Mouse (Mus musculus) granulocyte monocyte progenitor cell, adult 5-6 weeks (primary cell): ENCODE measurements around the gene Shb. TPM values are rescaled to one million over a fixed set of nuclear protein-coding genes. Genes with fewer than 3 reads are reported as not detected.

ENCODE experiments used
- ATAC-seq: replicated peaks from 2 replicates; pipeline ENCODE4 v1.8.0; 2016; ENCODE audit warnings: mild to moderate bottlenecking, moderate TSS enrichment, inconsistent platforms; ENCODE audit not compliant: poor library complexity, severe bottlenecking
- total RNA-seq, 2 experiments: library from RNA; stranded (forward) in 1 of 2; stranded (reverse) in 1 of 2; fragments of 200-712, 200-1000 nt in 1 of 2; fragments of >200 nt in 1 of 2; fragmentation: Nextera tagmentation in 1 of 2; gene quantifications; 2 replicates each; pipeline ENCODE4 v1.2.3; 2014 to 2017

Shb gene
- 0.49 and 1.1 TPM in 2 replicates for total RNA-seq (2014; fragmentation: Nextera tagmentation)
- 0.72 and 2.2 TPM in 2 replicates for total RNA-seq (2017)

DNA sequence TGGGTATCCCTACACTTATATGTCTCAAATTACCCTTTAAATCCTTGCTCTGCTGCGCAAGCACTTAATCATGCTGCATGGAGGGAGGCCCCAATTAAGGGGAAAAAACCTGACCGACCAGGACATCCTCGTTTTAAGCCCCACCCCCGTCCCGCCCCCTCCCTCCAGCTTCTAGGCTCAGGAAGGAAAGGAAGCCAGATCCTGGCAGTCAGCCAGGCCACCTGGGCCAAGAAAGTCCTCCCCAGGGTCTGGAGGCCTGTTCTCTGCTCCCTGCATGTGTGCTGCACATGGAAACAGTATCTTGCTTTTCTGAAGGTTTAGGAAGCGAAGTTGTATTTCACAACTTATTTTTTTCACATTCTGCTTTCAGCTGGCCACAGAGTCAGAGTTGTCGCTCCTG lies at the start of gene Shb:
TSS of gene Shb (minus strand) at position 96 of the 400 bp plus-strand sequence.
- ATAC-seq, result peak; percentile 21

DNA sequence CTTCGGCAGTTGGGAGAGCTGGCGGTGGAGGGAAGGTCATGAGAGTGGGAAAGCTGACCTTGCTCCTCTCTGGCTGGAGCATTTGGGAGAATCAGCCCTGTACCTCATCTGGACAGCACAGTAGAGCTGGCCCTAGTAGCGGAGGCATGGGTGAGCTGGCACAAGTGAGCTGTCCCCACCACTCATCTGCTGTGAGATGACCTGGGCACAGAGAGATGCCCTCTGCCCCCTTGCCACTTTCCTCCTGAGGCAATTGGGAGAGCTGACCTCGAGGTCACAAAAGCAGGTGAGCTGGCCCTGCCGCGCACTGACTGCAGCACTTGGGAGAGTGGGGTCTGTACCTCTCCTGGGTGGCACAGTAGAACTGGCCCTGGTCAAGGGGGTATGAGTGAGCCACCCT lies 48.8 kb upstream of the Shb start:
- ATAC-seq, result no peak

DNA sequence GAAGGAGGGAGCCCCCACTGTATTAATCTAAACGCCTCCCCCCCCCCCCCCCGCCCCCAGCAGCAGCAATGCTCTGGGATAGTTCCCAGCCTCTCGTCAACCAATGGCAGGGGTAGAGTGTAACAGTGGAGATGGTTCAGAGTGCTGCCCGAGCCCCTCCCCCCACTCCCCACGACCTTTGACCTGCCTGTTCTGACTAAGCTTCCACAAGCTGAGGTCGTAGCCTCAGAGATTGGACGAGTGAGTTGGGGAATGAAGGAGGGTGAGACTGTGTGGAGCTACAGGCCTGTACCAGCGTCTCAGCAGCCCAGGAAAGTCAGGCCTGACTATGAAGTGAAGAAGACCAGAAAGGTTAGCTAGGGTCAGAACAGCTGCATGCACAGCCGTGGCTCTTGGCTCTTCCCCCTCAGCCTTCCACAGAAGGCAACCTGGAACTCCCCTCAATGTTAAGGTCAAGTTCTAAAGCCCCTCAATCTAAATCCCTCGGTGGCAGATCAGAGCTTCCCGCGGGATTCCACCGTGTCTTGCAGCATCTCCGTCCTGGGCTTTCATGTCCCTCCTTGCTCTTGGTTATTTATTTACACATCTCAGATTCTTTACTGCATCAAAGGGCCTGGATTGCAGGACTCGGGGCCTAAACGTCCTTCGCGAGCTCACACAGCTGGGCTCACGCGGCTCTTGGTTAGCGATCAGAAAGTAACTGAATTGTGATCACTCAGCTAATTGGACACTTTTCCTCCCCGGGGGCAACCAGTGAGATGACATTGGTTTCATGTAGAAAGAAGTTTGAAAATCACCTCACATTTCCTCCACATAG lies 46.5 kb upstream of the Shb start:
- ATAC-seq, result no peak

DNA sequence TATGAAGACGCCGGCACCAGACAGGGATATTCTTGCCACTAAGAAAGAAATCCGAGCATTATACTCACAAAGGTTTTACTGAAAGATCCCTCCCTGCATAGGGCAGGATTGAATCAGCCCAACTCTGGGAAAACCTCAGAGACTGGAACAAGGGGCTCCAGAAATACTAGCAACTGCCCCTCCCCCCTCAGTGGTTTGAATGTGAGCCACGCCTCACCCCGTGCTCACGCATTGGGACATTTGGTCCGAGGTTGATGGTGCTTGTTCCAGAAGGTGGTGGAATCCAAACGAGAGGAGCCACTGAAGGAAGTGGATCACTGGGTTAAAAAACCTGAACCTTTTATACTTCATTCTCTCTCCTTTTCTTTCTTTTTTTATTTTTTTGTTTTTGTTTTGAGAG lies 45.4 kb upstream of the Shb start:
- ATAC-seq, result no peak

DNA sequence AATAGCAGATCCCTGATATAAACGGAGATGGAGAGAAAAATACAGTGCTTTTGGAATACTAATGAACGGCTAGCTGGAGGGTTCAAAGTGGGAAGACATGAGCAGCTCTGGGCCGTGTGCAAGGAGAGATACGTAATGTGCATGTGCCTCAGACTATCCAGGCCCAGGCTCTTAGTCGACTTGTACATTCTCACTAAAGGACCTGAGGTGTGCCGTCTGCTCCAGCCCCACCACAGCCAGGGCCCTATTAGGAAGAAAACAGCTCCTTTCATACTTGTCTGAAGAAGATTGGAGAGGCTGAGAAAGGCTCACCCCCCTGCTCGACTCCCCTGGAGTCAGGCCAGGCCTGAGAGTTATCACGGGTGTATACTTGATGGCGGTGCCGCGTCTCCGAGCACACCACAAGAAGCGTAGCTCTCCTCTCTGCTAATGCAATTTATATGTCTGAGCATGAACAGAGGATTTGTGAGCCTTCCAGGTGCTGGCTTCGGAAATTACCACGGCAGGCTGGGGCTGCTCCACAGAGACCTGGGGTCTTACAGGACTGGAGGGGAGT lies 42.4 kb upstream of the Shb start:
- no peak for ATAC-seq

DNA sequence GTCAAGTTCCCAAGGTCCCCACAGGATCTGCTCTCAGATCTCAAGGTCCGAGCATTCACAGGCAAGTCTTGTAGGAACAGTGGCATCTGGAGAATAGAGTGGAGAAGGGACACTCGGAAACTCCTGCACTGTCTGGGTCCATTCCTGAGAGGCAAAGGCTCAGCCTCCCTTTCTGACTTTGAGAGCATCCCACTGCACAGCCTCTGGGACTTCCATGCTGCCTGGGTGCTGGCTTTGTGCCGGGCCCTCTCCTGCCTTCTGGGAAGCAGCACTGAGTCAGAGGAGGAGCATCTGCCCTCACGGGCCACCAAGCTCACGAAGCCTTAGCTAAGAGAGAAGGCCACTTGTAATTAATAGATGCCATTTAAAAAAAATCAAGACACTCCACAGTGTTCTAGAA lies 37.3 kb upstream of the Shb start:
- ATAC-seq, result no peak

DNA sequence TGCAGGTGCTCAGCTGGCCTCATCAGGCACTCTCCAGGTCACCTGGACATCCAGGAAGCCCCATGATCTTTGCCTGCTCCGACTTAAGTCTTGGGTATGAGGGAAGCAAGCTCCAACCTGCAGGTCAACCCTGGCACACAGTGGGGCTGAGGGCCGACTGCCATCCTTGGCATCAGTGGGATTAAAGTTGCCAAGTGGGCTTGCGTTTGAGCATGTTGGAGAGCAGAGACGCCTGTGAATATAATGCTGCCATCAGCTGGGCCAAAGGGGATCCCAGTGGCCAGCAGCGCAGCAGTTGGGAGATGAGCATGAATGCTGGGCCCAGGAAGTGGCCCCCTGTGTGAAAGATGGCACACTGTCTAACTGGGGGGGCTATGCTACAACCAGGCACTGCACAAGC lies 25.9 kb upstream of the Shb start:
- ATAC-seq, result no peak

DNA sequence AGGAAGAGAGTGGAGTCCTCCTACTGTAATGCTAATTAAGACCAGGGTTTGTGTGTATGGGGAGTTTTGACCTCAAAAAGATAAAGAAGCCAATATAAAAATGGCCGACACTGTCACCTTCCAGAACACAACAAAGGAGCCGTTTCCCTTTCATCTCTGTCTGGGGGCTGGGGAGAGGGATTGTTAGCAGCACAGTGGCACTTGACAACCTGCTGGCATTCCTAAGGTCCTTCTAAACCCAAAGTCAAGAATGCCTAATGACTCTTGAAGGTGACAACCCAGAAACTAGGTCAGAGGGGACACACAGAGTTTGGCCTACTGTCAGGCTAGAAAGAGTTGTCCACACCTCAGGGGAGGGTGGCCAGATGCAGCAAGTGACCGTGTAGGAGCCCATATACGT lies 20.3 kb upstream of the Shb start:
- ATAC-seq, result no peak

DNA sequence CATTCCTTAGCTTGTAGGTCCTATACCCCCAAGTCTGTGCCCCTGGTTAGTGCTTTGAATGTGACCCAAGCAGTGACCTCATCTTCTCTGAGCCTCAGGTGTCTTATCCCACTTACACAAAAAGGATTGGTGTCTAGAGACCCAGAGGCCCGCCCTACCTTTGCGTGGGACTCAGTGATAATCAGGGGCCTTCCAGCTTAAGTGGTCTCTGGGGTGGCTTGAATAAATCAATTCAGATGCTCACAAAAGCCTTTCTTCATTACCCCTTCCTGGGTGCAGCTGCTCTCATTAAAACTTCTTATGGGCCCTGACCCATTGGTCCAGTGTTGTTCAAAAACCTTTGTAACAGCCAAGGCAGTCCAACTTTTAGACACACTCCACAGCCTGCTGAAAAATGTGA lies 18.7 kb upstream of the Shb start:
- ATAC-seq, result no peak

DNA sequence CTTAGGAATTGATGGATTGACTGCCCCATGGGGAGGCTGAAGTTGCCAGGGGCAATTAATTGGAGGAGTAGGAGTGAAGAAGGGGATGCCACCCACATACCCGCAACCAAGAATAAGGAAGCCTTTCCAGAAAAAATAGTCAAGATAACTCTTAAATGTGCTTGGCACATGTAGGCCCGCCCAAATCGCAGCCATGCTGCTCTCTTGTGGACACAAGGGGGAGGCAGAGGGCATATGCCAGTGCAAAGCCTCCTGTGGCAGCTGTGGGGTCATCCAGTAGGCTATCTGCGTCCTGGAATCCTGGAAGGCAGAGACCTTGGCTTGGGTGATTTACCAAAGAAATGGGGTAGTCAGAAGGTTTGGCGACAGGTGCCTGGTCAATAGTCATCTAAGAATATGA lies 17.2 kb upstream of the Shb start:
- ATAC-seq, result no peak; the same call in 1 of the 2 replicates

DNA sequence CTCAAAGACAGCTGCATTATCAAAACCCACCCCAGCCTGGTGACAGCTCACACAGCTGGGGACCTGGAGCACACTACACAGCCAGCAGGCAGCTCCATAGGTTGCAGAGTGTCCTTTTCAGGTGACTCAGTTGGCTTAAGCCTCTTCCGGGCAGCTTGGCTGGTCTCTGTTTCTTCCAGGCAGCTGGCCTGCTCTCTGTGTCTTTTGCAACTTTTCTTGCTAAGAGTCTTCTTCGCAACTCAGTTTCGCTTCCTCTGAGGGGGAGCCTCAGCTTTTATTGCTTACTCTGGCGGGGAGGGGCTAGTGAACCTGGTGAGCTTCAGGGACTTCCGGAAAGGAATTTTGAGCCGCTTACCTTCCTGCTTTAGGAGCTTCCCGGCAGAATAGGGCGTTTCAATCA lies 13.6 kb upstream of the Shb start:
- ATAC-seq, result peak; percentile 94

DNA sequence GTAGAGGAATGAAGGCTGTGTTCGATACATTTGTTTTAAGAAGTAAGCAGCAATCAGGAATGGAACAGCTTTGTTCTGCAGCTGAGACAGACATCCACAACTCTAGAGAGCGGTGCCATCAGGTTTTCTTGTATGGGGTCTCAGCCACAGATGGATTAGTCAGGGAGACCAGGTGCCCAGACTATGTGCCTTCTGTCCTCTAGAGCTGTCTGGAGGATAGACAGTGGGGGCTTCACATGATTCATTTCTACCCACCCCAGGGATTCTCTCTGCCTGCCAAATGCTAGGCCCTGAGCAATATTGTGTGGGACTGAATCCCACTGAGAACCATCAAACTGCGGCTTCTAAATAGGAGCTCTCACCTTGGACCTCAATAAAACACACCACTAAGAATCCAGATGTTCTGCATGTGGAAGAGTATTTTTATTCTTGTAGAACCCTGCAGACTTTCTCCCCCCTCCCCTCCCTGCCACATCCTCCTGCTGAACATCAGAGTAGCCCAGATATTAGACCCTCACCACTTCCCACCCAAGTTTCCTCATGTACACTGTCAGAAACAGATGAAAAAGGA lies 11.3 kb upstream of the Shb start:
- no peak for ATAC-seq

DNA sequence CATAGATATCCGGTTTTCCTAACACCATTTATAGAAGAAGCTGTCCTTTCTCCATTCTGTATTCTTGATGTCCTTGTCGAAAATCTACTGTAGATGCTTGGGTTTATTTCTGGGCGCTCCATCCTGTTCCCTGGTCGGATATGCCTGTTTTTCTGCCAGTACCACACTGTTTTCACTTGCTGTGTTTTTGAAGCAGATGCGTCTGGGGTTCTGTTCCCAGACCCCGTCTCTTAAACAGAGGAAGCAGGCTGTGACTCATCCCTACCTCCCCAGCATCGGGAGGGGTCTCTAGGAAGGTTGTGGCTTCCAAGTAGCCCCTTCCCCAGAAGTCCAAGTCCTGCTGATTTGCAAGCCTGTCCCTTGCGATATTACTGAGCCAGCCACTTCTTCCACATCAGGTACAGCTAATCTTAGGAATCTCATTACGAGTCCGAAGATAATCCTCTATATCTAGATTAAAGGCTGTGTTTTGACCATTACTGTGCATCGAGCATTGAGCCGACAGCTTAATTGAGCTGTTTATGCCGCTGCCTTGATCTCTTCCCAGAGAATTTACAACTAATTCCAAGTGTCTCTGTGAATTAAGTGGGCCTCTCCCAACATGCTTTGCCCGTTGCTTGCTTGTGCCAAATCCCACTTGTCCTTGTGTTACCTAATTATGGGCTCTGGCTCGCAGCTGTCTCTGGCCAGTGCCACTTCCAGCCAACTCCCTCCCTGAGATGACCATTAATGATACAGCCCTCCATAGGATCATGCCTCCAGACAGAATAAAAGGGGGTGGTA lies 8.1 kb upstream of the Shb start:
- no peak for ATAC-seq

DNA sequence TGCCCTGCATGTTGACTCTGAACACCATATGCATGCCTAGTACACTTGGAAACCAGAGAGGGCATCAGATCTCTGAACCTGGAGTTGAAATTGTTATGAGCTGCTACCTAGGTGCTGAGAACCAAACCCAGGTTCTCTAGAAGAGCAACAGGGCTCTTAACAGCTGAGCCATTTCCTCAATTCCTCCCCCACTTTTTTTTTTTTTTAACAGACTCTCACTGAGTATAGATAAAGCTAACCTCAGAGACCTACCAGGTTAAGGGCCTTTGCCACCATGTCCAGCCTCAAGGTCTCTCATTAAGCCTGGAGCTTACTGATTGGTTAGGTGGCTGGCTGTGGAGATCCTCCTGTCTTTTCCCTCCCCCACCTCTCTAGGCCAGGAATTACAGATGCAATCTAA lies 6.9 kb upstream of the Shb start:
- no peak for ATAC-seq

DNA sequence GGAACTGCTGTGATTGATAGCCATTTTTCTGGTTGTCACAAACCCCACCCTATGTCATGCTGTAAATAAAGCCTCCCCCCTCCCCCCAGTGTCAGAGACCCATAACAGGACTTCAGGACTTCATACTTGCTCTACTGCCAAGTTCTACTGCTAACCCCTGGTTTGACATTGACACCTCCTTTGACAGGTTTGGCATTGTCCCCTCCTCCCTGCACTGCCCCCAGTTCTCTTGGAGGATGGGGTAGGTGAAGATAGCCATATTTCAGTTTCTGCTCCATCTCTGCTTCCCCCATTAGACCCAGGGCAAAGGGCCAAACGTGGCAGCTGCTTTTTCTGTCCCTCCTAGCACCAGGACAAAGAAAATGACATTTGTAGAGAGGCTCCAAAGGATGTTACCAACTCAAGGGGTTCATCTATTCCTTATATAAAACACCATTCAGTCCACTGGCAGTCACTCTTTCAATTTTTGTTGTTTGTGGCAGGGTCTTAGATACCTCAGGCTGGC lies 1.2 kb upstream of the Shb start:
- ATAC-seq, result no peak

DNA sequence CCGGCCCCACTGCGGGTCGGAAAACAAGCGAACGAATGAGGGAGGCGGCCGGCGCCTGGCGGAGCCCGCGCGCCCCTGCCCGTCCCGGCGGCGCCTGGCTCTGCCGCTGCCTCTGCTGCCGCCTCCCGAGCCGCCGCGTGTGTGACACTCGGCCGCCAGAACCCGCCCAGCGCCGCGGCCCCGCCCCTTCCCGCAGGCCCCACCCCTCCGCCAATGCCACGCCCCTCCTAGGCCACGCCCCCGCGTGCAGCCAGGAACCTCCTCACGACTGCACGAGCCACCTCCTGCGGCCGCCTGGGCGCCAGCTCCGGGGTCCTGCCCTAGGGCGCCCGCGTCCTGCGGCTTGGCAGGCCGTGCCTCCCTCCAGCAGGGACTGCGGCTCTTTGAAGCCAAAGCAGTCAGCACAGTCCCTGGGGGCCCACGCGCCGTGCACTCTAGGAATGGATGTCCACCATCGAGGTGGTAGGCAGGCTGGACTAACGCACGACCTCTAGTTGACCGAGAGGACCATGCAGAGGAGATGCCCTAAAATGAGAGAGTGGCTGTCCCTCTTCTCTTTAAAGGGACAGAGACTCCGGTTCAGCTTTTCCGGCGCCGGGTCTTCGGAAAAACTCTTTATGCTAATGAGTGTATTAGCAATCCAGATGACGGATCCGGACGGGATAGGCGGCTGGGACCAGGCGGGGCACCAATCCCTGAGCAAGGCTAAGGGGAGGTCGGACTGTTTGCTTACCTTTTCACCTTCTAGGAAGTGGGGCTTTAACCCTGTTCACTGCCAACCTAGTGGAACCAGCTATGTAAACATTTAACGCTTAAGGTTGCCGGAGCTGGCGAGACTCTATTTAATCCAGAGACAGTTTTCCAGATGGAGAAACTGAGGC lies 1.4 kb downstream of the Shb start:
- ATAC-seq, result peak; percentile 75

DNA sequence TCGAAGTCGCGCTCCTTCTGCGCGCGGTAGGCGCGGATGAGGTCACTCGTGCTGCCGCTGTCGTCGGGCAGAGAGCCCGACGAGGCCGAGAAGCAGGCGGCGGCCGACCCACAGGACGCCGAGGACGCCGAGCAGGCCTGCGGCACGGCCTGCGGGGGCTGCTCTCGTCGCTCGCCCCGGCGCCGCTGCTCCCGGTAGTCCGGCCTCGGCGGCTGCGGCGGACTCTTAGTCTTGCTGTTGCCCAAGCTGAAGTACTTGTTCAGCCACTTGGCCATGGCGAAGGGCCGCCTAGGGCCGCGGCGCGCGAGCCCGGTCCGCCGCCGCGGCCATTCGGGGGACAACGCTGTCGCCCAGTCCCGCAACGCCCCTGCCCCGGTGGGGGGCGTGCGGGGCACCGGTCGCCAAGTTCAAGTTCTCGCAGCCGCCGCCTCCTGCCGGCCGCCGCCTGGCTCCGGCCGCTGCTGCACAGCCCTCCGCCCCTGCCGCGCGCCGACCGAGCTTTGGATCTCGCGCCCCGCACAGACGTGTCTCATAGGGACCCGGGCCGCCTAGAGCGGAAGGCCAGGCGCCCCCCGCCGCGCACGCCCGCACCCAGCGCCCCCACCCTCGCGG lies 2.2 kb downstream of the Shb start:
- 0 out of 2 replicates have a peak, but pooled peaks have one; percentile 8 for ATAC-seq

DNA sequence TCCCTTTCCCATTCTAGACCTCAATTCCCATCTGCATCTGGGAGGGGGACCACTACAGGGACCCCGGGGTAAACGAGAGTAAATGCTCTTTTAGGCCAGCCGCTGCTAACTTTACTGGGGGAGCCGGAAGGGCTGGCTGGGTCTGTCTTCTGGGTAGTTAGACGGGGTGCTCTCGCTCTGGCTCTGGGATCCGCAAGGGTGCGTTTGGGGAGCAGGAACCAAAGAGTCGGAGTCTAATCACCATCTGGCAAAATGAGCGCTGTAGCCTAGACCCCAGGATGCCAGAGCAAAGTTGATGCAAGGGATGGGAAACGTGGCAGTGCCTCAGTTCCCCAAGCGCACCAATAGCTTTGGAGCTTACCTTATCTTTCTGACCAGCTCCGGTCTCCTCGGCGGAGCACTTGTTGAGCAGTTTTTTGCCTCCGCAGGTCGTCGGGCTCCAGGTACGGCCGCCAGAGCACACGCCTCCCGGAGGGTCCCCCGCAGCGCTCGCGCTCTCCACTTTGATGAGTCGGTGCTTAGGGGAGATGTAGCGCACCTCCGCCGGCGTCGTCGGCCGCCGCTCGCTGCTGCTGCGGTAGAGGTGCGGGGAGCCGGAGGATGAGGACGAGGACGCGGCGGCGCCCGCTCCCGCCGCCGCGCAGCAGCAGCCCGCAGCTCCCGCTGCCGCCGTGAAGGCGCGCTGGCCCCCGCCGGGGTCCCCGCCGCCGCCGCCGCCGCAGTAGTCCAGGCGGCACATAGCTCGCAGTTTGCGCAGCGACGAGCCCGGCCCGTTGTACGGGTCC lies 2.9 kb downstream of the Shb start:
- no peak for ATAC-seq
